Mouse (Mus musculus): ENCODE results near the gene Gm49661.

The Gm49661 gene

DNA sequence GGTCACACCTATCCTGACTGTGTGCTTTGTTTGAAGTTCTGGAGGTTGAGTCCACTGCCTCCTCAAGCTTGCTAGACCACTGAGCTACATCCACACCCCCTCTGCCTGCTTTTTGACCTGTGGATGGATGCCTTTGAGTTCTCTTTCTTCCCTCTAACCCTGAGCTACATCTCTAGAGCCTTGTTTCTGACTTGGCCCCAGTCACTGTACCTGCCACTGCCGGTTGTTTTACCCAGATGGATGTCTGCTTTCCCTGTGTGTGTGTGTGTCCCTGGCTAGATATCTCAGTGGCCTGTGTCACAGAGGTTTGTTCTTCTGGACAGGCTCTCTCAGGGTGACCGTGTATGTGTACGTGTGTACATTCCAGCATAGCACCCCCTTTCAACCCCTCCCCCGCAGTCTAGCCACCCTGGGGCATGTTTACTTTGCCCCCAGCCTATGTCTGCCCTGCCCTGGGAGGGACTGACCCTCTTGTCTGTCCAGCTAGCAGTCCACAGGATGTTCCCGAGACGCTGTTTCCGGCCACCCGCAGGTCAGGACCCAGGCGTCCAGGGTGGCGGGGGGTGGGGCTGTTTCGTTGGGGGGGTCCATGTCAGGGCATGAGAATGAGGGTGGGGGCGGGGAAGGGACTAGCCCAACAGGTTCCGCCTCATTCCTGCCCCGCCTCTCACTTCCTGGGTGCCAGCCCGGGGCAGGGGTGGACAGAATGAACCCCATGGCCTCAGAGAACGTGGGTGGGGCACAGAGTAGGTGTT is 15.2 kb upstream of the Gm49661 start:
- DNase-seq (ENCODE audit: low spot score), result no peak

DNA sequence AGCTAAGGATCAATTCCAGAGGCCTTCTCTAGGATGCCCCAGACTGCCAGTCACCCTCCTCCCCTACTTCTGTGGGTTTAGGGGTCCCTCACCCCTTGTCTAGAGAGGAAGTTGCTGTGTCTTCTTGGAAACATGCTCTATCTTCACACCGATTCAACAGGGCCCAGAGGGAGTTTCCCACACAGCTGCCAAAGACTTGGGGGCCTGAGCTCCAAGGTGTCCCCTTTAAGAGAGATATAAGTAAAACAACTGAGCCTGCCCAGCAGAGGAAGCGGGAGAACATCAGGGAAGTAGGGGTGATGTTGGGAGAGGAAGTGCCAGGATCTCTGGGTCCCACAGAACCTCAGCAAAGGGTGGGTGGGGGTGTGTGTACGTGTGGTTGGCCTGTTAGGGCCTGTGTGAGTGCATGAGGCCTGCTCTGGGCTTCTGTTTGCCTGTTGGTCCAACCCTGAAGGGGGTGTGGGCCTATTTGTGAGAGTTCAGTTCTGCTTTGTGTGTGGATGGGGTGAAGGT is 13.3 kb upstream of the Gm49661 start:
- DNase-seq (ENCODE audit: low spot score), result no peak

DNA sequence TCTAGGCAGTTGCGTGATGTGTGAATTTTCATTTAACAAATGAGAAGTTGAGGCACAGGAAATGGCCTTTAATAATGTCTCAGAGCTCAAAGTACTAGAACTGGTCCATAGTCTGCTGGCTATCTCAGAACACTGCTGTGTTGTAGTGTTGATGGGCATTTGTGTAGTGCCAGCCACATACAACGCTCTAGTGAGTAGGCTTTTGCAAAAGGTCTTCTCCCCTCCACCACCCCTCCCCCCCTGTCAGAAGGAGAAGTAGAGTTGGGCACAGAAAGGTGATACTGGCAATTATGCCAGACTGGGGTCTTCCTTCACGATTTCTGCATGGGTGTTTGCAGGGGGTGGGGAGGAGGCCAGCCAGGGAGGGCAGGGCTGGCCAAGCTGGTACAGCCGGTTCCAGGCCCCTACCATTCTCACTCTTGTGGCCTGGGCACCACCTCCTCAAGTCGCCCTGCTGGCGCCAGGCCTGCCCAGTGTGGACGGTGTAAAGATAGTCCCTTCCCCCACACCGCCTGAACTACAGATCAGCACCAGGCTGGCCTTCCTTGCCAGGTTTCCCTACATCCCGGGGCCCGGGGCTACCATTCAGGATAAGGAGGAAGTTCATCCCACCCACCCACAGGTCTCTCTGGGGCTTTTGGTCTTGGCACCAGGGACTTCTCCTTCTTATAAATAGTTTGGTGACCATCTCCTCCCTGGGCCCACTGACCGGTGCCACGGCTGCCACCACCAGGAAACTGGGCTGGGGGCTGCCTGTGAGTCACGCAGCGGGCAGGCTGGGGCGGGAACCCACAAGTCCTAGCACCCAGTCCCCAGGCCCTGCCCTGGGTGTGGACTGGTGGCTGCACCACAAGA is 12.6 kb upstream of the Gm49661 start:
- DNase-seq (ENCODE audit: low spot score), result no peak

DNA sequence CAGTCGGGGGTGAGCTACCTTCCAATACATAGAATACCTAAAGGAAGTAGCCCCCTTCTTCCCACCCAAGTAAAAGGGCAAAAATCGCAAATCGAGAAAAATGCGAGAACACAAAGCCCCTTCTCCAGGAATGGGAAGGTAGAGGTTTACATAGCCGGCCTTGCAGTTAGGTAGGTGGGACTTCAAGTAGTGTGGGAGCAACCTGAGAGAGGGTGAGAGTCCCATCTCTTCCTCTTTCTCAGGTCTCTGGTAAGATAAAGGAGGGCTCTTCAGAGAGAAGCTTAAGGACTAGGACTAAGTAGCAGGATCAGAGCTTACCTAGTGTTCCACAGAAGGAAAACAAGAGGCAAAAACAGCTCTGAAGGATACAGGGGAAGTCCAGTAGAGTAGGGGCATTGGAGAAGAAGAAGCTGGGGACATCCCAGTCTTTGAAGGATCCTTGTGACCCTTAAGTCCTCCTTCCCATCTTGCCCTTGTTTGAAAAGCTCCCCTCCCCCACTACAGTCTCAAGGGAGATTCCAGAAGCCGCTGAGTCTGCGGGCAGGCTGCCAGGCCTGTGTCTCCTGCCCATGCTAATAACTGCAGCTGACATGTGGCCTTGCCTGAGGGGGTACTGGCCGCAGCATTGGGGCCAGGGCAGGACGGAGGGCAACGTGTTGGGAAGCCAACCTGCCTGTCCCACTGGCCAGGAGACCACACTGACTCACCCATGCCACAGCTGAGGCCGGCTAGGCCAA is 11.6 kb upstream of the Gm49661 start:
- peak; percentile 56 for DNase-seq (ENCODE audit: low spot score)

DNA sequence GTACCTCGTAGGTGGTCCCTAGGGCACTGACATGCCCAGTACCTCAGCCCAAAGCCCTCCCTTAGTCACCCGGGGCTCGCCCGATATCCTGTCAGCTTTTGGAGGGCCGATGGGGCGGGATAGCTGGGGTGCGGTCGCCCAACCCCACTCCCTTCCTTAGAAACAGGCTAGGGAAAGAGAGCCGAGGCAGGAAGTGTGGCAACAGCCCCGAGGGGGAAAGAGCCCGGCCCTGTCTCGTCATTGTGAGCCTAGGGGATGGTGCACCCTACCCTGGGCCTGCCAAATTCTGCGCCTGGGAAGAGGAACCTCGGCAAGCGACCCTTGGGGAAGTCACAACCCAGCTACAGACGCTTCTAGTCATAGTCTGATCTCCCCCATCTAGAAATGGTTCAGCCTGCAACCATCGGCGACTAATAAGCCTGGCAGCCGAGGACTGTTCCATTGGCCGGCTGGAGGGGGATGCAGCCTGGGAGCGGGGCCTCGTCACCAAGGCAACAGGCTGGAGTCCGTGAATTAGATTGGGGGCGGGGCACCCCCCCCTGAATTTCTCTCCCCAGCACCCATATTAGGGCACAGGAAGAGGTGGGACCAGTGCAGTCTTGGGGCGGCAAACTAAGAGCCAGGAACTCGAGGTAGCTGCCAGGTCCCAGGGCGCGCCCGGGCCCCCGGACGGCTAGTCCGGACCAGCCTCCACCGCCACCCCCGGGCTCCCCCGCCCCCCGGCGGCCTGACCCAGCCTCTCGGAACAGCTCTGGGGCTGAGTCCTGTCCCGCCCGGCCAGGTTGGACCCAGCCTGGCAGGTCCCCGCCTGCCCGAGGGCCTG is 10.6 kb upstream of the Gm49661 start:
- DNase-seq (ENCODE audit: low spot score), result peak; percentile 93

DNA sequence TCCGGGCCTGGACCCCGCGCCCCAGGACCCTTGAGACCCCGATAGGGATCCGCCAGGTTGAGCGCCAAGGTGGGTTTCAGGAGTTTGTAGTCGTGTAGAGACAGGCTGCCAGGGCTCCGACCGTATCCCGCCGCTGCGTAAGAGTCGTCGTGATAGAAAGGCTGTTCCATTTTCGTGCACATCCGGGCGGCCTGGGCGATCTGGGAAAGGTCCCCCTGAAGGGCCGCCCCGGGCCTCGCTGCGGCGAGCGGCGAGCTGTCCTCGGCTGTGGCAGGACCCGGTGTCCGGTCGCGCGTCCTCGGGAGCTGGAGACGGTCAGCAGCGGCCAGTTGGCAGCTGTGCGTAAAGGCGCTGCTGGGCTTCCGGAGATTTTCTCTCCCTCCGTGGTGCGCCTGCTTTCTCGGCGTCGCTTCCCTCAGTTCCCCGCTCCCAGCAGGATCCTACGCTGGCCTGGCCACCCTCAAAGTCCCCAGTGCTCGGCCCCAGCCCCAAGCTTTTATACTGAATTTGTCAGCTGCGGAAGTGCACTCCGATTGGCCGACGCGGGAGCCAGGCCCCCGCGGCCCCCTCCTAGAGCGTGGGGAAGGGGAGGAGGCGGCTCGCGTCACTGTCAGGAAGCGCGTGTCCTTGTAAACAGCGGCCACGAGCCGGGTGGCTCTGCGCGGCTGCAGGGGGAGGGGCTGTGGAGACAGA is 9.2 kb upstream of the Gm49661 start, which contains the start of gene Junb:
Gene Junb (minus strand): TSS at position 471 of the 693 bp plus-strand sequence.
- DNase-seq (ENCODE audit: low spot score), result peak; percentile 91

DNA sequence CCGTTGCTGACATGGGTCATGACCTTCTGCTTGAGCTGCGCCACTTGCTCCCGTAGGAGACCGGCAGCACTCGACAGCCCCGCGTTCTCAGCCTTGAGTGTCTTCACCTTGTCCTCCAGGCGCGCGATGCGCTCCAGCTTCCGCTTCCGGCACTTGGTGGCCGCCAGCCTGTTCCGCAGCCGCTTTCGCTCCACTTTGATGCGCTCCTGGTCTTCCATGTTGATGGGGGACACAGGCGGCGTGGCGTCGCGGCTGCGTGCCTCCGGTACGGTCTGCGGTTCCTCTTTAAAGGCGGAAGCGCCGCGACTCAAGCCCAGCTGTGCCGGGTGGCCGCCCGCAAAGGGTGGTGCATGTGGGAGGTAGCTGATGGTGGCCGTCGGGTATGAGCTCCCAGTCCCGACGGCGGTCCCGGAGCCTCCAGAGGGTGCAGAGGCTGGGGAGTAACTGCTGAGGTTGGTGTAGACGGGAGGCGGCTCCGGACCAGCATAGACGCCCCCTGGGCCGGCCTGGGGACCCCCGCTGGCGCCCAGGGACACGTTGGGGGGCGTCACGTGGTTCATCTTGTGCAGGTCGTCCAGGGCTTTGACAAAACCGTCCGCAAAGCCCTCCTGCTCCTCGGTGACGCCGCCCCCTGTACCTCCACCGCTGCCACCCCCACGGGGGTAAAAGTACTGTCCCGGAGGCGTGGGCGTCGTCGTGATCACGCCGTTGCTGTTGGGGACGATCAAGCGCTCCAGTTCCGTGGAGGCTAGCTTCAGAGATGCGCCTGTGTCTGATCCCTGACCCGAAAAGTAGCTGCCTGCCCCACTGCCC is 8.4 kb upstream of the Gm49661 start:
- peak; percentile 56 for DNase-seq (ENCODE audit: low spot score)

DNA sequence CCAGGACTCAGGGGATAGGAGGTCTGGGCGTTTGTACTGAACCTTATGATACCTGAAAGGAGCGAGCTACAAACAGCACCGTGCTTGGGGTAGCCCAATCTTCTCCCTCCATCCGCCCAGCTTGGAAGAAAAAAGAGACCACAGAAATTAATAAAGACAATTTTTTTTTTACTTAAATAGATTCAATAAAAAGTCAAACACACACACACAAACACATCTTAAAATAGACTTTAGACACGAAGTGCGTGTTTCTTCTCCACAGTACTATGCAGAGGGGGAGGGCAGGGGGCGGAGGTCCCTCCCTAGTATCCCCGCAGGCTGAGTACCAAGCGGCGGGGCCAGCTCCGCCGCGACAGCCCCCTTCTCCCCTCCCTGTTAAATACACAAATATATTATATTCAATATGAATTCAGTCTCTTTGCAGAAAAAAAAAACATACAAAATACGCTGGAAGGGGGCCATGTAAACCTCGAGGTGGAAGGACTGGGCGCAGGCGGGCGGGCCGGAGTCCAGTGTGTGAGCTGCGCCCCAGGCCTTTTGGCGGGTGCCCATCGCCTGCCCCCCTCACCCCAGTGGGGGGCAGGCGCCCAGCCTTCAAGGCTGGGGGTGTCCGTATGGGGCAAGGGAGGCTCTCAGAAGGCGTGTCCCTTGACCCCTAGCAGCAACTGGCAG is 7.7 kb upstream of the Gm49661 start:
- no peak for DNase-seq (ENCODE audit: low spot score)

DNA sequence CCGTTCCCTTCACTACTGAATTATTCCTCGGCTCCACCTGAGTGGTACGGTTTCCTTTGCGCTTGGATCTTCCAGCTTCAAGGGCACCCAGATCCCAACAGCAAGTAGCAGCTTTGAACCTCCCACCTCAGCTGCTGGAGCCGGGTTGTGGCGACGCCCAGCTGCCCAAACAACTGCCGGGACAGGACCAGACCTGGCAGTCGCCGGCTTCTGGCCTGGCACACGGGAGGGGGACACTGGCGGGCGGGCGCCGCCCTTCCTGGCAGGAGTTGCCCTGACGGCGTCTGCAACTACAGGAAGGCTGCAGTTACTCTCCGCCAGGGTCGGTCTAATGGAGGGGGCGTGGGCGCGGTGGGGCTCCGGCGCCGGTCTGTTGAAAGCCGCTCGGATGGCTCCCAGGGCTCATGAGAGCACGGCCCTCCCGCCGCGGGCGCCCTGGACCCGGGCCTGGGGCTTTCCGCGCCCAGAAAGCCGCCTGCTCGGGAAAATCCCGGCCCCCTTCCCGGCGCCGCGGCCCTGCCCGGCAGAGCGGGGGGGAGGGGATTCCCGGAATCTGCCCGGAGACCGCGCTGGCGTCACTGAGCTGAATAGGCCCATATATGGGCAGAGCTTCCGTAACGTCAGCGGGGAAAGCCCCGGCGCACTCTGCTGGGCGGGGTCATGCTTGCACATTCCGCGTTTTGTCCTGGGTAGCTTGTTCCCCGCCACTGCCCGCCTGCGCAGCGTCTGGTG is 7.0 kb upstream of the Gm49661 start:
- peak; percentile 95 for DNase-seq (ENCODE audit: low spot score)

DNA sequence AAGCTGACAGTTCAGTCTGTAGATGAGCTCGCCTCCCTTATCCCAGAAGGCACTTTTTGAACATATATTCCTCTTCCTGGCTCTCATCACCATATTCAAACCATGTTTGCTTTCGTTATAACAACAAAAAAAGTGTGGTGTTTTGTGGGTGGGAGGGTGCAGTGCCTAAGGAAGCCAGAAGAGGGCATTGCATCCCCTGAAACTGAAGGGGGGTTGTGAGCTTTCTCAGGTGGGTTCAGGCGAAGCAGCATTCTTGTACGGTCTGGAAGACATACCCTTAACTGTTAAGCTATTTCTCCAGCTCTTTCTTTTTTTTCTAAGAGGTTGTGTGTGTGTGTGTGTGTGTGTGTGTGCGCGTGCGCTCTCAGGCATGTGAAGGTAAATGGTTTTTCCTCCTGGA is 6.2 kb upstream of the Gm49661 start:
- peak; percentile 69 for DNase-seq (ENCODE audit: low spot score)

DNA sequence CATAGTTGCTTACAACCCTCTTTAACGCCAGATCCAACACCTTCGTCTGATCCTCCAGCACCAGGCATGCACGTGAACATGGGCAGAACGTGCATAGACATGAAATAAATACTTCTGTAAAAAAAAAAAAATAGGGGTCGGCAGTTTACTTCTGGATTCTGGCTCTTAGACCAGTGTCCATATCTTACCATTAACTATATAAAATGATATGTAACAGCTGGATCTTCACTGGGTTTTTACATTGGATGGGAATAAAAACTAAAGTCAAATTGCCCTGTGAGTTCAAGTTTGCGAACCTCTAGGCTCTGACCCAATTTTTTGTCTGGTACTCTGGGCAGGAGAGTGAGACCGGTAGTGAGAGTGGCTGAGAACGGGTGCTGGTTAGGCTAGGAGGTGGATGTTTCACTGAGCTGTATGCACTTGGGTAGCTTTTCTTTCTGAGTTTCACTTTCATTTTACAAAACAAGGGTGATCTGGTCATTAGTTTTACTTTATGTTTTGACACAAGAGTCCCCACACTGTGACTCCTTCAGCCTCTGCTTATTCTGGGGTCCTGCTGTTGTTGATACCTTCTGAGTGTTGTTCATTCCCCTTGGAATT is 5.4 kb upstream of the Gm49661 start:
- DNase-seq (ENCODE audit: low spot score), result no peak

DNA sequence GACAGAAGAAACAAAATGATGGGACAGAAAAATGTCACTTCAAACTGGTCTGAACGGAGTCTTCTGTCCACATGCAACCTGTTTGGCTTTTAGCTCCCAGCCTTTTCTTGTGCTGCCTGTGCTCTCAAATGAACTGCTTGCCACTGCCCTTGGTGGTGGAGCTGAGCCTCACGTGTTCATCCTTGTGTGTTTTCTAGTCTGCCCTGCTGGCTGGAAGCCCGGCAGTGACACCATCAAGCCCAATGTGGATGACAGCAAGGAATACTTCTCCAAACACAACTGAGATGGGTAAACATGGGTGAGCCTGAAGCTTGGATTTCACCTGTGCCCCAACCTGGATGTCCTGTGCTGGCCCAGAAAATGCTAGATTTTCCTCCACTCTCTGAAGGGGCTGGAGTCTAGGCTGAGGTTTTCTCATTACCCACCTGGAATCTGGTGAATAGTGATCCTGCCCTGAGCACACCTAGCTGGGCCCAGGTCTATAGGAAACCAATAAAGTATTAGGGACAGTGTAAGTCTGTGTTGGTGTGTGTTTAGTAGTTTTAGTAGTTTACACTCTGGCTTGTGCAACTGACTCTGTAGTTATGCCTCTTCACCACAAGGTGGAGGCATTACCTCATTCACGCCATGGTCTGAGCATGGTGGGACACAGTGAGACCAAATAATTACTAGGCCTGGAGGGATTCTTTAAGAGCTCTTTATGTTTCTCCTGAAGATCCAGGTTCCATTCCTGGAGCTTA is 4.7 kb upstream of the Gm49661 start:
- peak; percentile 82 for DNase-seq (ENCODE audit: low spot score)

DNA sequence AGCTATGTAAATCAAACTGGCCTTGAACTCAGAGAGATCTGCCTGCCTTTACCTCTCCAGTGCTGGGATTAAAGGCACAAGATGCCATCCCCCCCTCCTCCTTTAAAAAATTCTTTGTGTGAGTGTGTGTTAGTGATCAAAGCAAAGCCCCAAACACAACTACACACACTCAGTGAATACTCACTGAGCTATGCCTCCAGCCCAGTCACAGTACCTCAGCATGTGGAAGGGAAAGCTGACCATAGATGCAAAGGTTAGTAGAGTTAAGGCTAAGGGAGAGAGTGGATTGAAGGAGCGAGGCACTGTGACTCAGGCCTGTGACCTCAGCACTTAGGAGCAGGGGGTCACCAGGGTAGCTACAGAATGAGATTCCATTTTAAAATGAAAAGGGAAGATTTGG is 3.8 kb upstream of the Gm49661 start:
- no peak for DNase-seq (ENCODE audit: low spot score)

DNA sequence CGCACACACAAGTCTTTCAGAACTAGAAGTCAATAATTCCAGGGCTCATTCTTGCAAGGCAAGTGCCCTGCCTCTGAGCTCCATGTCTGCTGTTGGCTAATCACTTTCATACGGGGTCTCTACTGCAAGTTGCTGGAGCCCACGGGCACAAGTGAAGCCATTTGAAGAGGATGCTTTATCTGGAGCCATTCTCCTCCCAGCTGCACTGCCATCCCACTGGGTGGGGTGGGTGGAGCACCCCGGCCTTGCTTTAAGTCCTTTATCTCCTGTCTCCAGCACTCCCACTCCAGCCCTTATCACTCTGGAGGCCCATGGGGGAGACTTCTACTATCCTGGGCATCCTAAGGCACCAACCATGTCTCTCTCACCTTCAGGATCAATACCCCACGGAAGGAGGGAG is 1.7 kb upstream of the Gm49661 start:
- no peak for DNase-seq (ENCODE audit: low spot score)

DNA sequence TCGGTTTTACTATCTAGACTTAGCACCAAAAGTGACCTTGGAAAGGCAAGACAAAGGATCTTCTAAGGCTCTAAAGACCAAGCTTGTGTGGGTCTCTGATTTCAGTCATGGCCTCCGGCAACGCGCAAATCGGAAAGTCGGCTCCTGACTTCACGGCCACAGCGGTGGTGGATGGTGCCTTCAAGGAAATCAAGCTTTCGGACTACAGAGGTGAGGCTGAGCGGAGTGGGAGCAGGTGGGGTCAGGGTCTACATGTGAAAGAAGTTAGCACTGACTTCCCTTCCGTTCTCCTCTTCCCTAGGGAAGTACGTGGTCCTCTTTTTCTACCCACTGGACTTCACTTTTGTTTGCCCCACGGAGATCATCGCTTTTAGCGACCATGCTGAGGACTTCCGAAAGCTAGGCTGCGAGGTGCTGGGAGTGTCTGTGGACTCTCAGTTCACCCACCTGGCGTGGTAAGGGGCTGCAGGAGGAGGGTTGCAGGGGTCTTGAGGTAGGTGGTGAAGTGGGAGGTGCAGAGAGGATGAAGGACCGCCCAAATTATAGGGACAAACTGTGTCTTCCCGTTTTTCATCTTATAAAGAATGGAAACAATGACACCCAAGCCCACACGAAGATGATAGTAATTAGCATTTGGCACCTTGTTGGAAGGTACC is 1.0 kb upstream of the Gm49661 start:
- no peak for DNase-seq (ENCODE audit: low spot score)

DNA sequence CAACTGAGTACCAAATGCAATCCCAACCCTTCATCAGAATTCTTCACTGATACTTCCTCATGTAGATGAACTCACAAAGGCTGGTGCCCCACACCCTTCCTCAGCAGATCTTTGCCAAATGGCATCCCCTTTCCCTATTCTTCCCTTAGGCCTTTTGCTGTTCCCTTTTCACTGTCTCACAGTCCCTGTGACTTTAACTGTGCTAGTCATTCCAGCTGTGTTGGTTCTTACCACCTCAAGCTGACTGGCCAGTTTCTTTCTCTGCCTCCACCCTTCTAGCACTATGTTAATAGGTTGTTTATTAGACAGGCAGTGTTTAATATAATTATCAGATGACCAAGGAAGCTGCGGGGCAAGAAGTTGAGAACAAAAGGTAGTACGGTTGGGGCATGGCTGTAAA is 583 bp downstream of the Gm49661 start:
- no peak for DNase-seq (ENCODE audit: low spot score)

Data from retina, embryonic 14.5 days (tissue).